Mouse (Mus musculus) NIH3T3 (cell line): ENCODE measurements around the gene Tspear.

Experiments
- DNase-seq: peaks from one replicate; pipeline ENCODE4 v3.0.0-alpha.2; 2012; ENCODE audit warnings: low read depth

Tspear gene

GRCm38 (mm10) chr10:77878985-77879384 is 192.6 kb downstream of the Tspear start:
- peak; percentile 52 for DNase-seq

GRCm38 (mm10) chr10:77880305-77880704 is 193.9 kb downstream of the Tspear start:
- DNase-seq = no peak

GRCm38 (mm10) chr10:77882553-77882952 is 196.2 kb downstream of the Tspear start:
- DNase-seq = peak; percentile 24

GRCm38 (mm10) chr10:77886007-77886747 is 199.8 kb downstream of the Tspear start:
- peak; percentile 44 for DNase-seq

GRCm38 (mm10) chr10:77890987-77891565 is 204.7 kb downstream of the Tspear start:
- no peak for DNase-seq

GRCm38 (mm10) chr10:77895562-77895961 is 209.2 kb downstream of the Tspear start:
- no peak for DNase-seq

GRCm38 (mm10) chr10:77900126-77900525 is 213.8 kb downstream of the Tspear start:
- no peak for DNase-seq

- no peak for DNase-seq
Measured at GRCm38 (mm10) chr10:77900903-77901818, 214.8 kb downstream of the Tspear start.

- no peak for DNase-seq
Measured at GRCm38 (mm10) chr10:77901871-77902210, 215.5 kb downstream of the Tspear start.

GRCm38 (mm10) chr10:77902211-77902893 is 216.0 kb downstream of the Tspear start, which contains the start of gene Lrrc3:
Gene Lrrc3, minus strand, starts transcription at chr10:77902536.
- no peak for DNase-seq

GRCm38 (mm10) chr10:77902894-77903715 is 216.7 kb downstream of the Tspear start:
- no peak for DNase-seq

GRCm38 (mm10) chr10:77912605-77913004 is 226.2 kb downstream of the Tspear start:
- DNase-seq = peak; percentile 11

- DNase-seq = no peak
Measured at GRCm38 (mm10) chr10:77913292-77913691, 226.9 kb downstream of the Tspear start.

- DNase-seq = peak; percentile 74
Measured at GRCm38 (mm10) chr10:77916636-77917335, 230.4 kb downstream of the Tspear start.

GRCm38 (mm10) chr10:77921009-77921408 is 234.6 kb downstream of the Tspear start:
- DNase-seq = no peak

GRCm38 (mm10) chr10:77922681-77923080 is 236.3 kb downstream of the Tspear start:
- DNase-seq = peak; percentile 58

GRCm38 (mm10) chr10:77926140-77926539 is 239.8 kb downstream of the Tspear start:
- DNase-seq = peak; percentile 65

- no peak for DNase-seq
Measured at GRCm38 (mm10) chr10:77927375-77927774, 241.0 kb downstream of the Tspear start.
